Mouse (Mus musculus): Measurements from ENCODE around the gene Dnajb4. TPM values are rescaled to one million over a fixed set of nuclear protein-coding genes. Genes with fewer than 3 reads are reported as not detected.

The Dnajb4 gene
- total and polyA plus RNA-seq, 3 experiments = 10.7 to 14.6 TPM; not detected in 1

GRCm38 (mm10) chr3:152159321-152159720, 50.8 kb downstream of the Dnajb4 start:
- Histone ChIP-seq H3K36me3 (ENCODE audit: control insufficient read depth in 1 of 2, insufficient read depth in 2 of 2, low read length in 2 of 2) (no peaks in the 10 kb centered on the region), H3K9me3 (replicated peaks; ENCODE audit: insufficient read depth, low read length) (no peaks in the 10 kb centered on the region), H3K4me1 (ENCODE audit: control insufficient read depth in 1 of 2, insufficient read depth in 2 of 2, low read length in 2 of 2) (peaks cover 0 to 5% of the 10 kb centered on the region in 2 experiments; a peak in 2 of 4 replicates), H3K27ac (ENCODE audit: control insufficient read depth, low read depth, low read length) (no peak overlapping the region), H3K27me3 (ENCODE audit: control insufficient read depth in 1 of 2, insufficient read depth in 2 of 2, low read length in 2 of 2) (no peaks in the 10 kb centered on the region), H3K9ac (ENCODE audit: control insufficient read depth, low read depth, low read length, poor library complexity, severe bottlenecking) (no peak overlapping the region), H3K4me3 (ENCODE audit: control insufficient read depth in 1 of 2, insufficient read depth in 1 of 2, low read depth in 2 of 2, low read length in 2 of 2) (no peak overlapping the region), H3K79me2 (ENCODE audit: control insufficient read depth, insufficient read depth, low read length, poor library complexity) (no peaks in the 10 kb centered on the region)
- DNase-seq (ENCODE audit: low read depth, low spot score) = no peak
- TF ChIP-seq UBTF (IDR thresholded peaks at IDR 0.05; ENCODE audit: borderline replicate concordance, insufficient read depth, low read depth, low read length) = no peak
- TF ChIP-seq POLR2AphosphoS5 (IDR thresholded peaks at IDR 0.05; ENCODE audit: borderline replicate concordance, low read depth, low read length) = no peak
- TF ChIP-seq ETS1 (IDR thresholded peaks at IDR 0.05; ENCODE audit: low read depth, low read length) = no peak

GRCm38 (mm10) chr3:152158344-152159291, 51.5 kb downstream of the Dnajb4 start:
- no peaks in the 10 kb centered on the region for H3K27me3 ChIP-seq (ENCODE audit: control insufficient read depth in 1 of 2, insufficient read depth in 2 of 2, low read length in 2 of 2)
- H3K4me3 ChIP-seq (ENCODE audit: control insufficient read depth in 1 of 2, insufficient read depth in 1 of 2, low read depth in 2 of 2, low read length in 2 of 2) = no peak overlapping the region
- TF ChIP-seq ETS1 (IDR thresholded peaks at IDR 0.05; ENCODE audit: low read depth, low read length) (no peak), MAZ (IDR thresholded peaks at IDR 0.05; ENCODE audit: low read depth, low read length) (no peak), MAFK (IDR thresholded peaks at IDR 0.05; ENCODE audit: borderline replicate concordance, low read depth, low read length) (no peak)
- DNase-seq (ENCODE audit: low read depth, low spot score) = no peak
- H3K79me2 ChIP-seq (ENCODE audit: control insufficient read depth, insufficient read depth, low read length, poor library complexity) = no peaks in the 10 kb centered on the region
- H3K9ac ChIP-seq (ENCODE audit: control insufficient read depth, low read depth, low read length, poor library complexity, severe bottlenecking) = no peak overlapping the region
- no peaks in the 10 kb centered on the region for H3K9me3 ChIP-seq (replicated peaks; ENCODE audit: insufficient read depth, low read length)
- peaks cover 0 to 6% of the 10 kb centered on the region in 2 experiments; a peak in 2 of 4 replicates for H3K4me1 ChIP-seq (ENCODE audit: control insufficient read depth in 1 of 2, insufficient read depth in 2 of 2, low read length in 2 of 2)
- no peaks in the 10 kb centered on the region for H3K36me3 ChIP-seq (ENCODE audit: control insufficient read depth in 1 of 2, insufficient read depth in 2 of 2, low read length in 2 of 2)
- no peak overlapping the region for H3K27ac ChIP-seq (ENCODE audit: control insufficient read depth, low read depth, low read length)

- H3K4me1 ChIP-seq (ENCODE audit: control insufficient read depth in 1 of 2, insufficient read depth in 2 of 2, low read length in 2 of 2) = peaks cover 0 to 14% of the 10 kb centered on the region in 2 experiments; a peak in 2 of 4 replicates
- no peaks in the 10 kb centered on the region for H3K36me3 ChIP-seq (ENCODE audit: control insufficient read depth in 1 of 2, insufficient read depth in 2 of 2, low read length in 2 of 2)
- no peak for DNase-seq (ENCODE audit: low read depth, low spot score)
Observed at GRCm38 (mm10) chr3:152156816-152157496, 53.1 kb downstream of the Dnajb4 start.

More at GRCm38 (mm10) chr3:152156816-152157496, 53.1 kb downstream of the Dnajb4 start:
- no peak overlapping the region for H3K27ac ChIP-seq (ENCODE audit: control insufficient read depth, low read depth, low read length)
- H3K4me3 ChIP-seq (ENCODE audit: control insufficient read depth in 1 of 2, insufficient read depth in 1 of 2, low read depth in 2 of 2, low read length in 2 of 2) = no peak overlapping the region
- no peak for TF ChIP-seq RCOR1 (IDR thresholded peaks at IDR 0.05; ENCODE audit: low read depth, low read length)
- H3K9ac ChIP-seq (ENCODE audit: control insufficient read depth, low read depth, low read length, poor library complexity, severe bottlenecking) = no peak overlapping the region
- no peaks in the 10 kb centered on the region for H3K9me3 ChIP-seq (replicated peaks; ENCODE audit: insufficient read depth, low read length)
- H3K79me2 ChIP-seq (ENCODE audit: control insufficient read depth, insufficient read depth, low read length, poor library complexity) = no peaks in the 10 kb centered on the region
- H3K27me3 ChIP-seq (ENCODE audit: control insufficient read depth in 1 of 2, insufficient read depth in 2 of 2, low read length in 2 of 2) = no peaks in the 10 kb centered on the region
